Comparison of ENCODE assay signal across 7 mouse cellular contexts in genomic region chr10:110976046-110976445, GRCm38 (mm10). TPM values are rescaled to one million over a fixed set of nuclear protein-coding genes. Genes with fewer than 3 reads are reported as not detected.
DNase-seq lines count a peak whose midpoint lies in the region; ATAC-seq and TF ChIP-seq lines count a peak whose summit lies in the region.

No protein-coding gene starts in this region.

- H3K4me1 ChIP-seq in liver, adult 2 months (ENCODE audit: control insufficient read depth, insufficient read depth, low read length), result peaks cover 6% of the 10 kb centered on the region; the same call in 1 of the 2 replicates
- H3K4me1 ChIP-seq in liver, embryonic 12.5 days, result peaks cover 8% of the 10 kb centered on the region
- no peaks in the 10 kb centered on the region; the same call in 1 of the 2 replicates for H3K4me1 ChIP-seq in lung, adult 2 months (ENCODE audit: control insufficient read depth, insufficient read depth, low read length)

- H3K4me2 ChIP-seq in liver, embryonic 12.5 days, result no peak overlapping the region

- H3K4me3 ChIP-seq in liver, adult 2 months (ENCODE audit: insufficient read depth, low read depth, low read length), result no peak overlapping the region
- no peak overlapping the region for H3K4me3 ChIP-seq in liver, embryonic 12.5 days
- H3K4me3 ChIP-seq in lung, adult 2 months (replicated peaks; ENCODE audit: extremely low read depth, low read depth, low read length), result no peak overlapping the region

- 13% methylated on average over 1 of the region's 1 CpGs for WGBS in liver, adult 2 months
- WGBS in liver, embryonic 12.5 days (ENCODE audit: insufficient replicate concordance), result 15% methylated on average over 1 of the region's 1 CpGs
- WGBS in lung, adult 2 months, result 0% methylated on average over 1 of the region's 1 CpGs

- no peak for ATAC-seq in liver, embryonic 12.5 days

- DNase-seq in liver, adult 2 months (ENCODE audit: extremely low read depth, low read depth, low spot score), result peak; percentile 13
- DNase-seq in Muller cell, postnatal 12 days (ENCODE audit: inconsistent ontology term), result peak; percentile 23
- peak; percentile 70 to 71 for DNase-seq in cerebellum, postnatal 10 days
- DNase-seq in heart, postnatal 36 days, result peak; percentile 31 to 47
- no peak for DNase-seq in lung, adult 2 months
- peak; percentile 72 for DNase-seq in retina, postnatal 1 day

- H3K27me3 ChIP-seq in liver, adult 2 months (ENCODE audit: control insufficient read depth, insufficient read depth, low read length), result no peaks in the 10 kb centered on the region
- no peaks in the 10 kb centered on the region for H3K27me3 ChIP-seq in liver, embryonic 12.5 days (replicated peaks)

- intact Hi-C loops in heart, postnatal 36 days (cut with DNase I), result loop anchor here (1.0 to 2.0 kb wide), 2 partner anchors 125 to 182 kb away; no protein-coding TSS in a partner anchor

- H3K79me2 ChIP-seq in liver, adult 2 months (ENCODE audit: control insufficient read depth, insufficient read depth, low read length), result peaks cover 3% of the 10 kb centered on the region; the same call in 1 of the 2 replicates

- no peak overlapping the region for H3K9ac ChIP-seq in liver, adult 2 months (ENCODE audit: low read depth, low read length)
- H3K9ac ChIP-seq in liver, embryonic 12.5 days, result no peak overlapping the region

- no peak overlapping the region for H3K27ac ChIP-seq in liver, adult 2 months (replicated peaks; ENCODE audit: insufficient read depth, low read depth, low read length)
- no peak overlapping the region for H3K27ac ChIP-seq in liver, embryonic 12.5 days

- TF ChIP-seq CTCF in liver, adult 2 months (IDR thresholded peaks at IDR 0.05; ENCODE audit: low read depth, low read length), result peak; percentile 59
- TF ChIP-seq CTCF in lung, adult 2 months (IDR thresholded peaks at IDR 0.05; ENCODE audit: insufficient read depth, low read length), result peak; percentile 50

- TF ChIP-seq POLR2A in liver, adult 2 months (IDR thresholded peaks at IDR 0.05; ENCODE audit: extremely low read depth, insufficient read depth, low read length), result no peak
- TF ChIP-seq POLR2A in lung, adult 2 months (IDR thresholded peaks at IDR 0.05; ENCODE audit: borderline replicate concordance, extremely low read depth, low read depth, low read length), result no peak

- peaks cover 24% of the 10 kb centered on the region for H3K36me3 ChIP-seq in liver, adult 2 months (ENCODE audit: control insufficient read depth, insufficient read depth, low read length)
- H3K36me3 ChIP-seq in liver, embryonic 12.5 days, result peaks cover 47% of the 10 kb centered on the region

- H3K9me3 ChIP-seq in liver, embryonic 12.5 days (replicated peaks), result no peaks in the 10 kb centered on the region

RNA-seq across cellular contexts. Expression of gene Zdhhc17, which starts 33.9 kb away (rescaled TPM):
- total RNA-seq in liver, adult 2 months (2014; rRNA removed), result 17.7 and 20.0 TPM in 2 replicates
- polyA plus RNA-seq in liver, adult 2 months (2012; rRNA removed), result 4.1 and 6.3 TPM in 2 replicates
- polyA plus RNA-seq in liver, embryonic 12.5 days (2016; fragmentation: Nextera tagmentation; extraction: Ambion mirVana), result 7.7 and 9.1 TPM in 2 replicates
- 10 to 100 TPM; 24.7 to 27.7 TPM for total RNA-seq in heart, postnatal 36 days (2021)
- 21.0 and 27.8 TPM in 2 replicates for polyA plus RNA-seq in lung, adult 2 months (2012; rRNA removed)

RNA-seq across cellular contexts. Expression of gene Csrp2, which starts 56.5 kb away (rescaled TPM):
- 73.6 and 76.8 TPM in 2 replicates for total RNA-seq in liver, adult 2 months (2014; rRNA removed)
- 26.0 and 30.1 TPM in 2 replicates for polyA plus RNA-seq in liver, adult 2 months (2012; rRNA removed)
- 26.2 and 27.5 TPM in 2 replicates for polyA plus RNA-seq in liver, embryonic 12.5 days (2016; fragmentation: Nextera tagmentation; extraction: Ambion mirVana)
- total RNA-seq in heart, postnatal 36 days (2021), result 10 to 100 TPM; 42.2 to 47.9 TPM
- polyA plus RNA-seq in lung, adult 2 months (2012; rRNA removed), result 38.3 and 45.0 TPM in 2 replicates
